Mouse (Mus musculus) midbrain, embryonic 11.5 days (tissue): ENCODE results near the gene March6. TPM values are rescaled to one million over a fixed set of nuclear protein-coding genes. Genes with fewer than 3 reads are reported as not detected.

ENCODE experiments used
- ATAC-seq: fragments of 200-750 bp; cut with Nextera tagmentation; 2 replicates; pipeline ENCODE4 v1.8.0; 2017; ENCODE audit warnings: moderate TSS enrichment, moderate library complexity; ENCODE audit not compliant: low FRiP score
- DNase-seq: peaks from one replicate; pipeline ENCODE4 v3.0.0; 2015; ENCODE audit warnings: low spot score; ENCODE audit errors: missing footprints
- H3K27ac ChIP-seq: fragments of 300-500 bp; sonication (generic); 2 replicates; pipeline ENCODE4 v1.5.1; 2014; ENCODE audit warnings: low read depth, low read length
- H3K27me3 ChIP-seq: fragments of 300-500 bp; sonication (generic); 2 replicates; pipeline ENCODE4 v1.6.1; 2014; ENCODE audit warnings: mild to moderate bottlenecking, low read length, moderate library complexity, mixed read lengths; ENCODE audit not compliant: control insufficient read depth, insufficient read depth
- H3K36me3 ChIP-seq: fragments of 300-500 bp; sonication (generic); 2 replicates; pipeline ENCODE4 v1.6.1; 2014; ENCODE audit warnings: mild to moderate bottlenecking, low read length, moderate library complexity, mixed read lengths; ENCODE audit not compliant: control insufficient read depth, insufficient read depth
- H3K4me1 ChIP-seq: fragments of 300-500 bp; sonication (generic); 2 replicates; pipeline ENCODE4 v1.6.1; 2014; ENCODE audit warnings: low read length; ENCODE audit not compliant: control insufficient read depth, insufficient read depth
- H3K4me2 ChIP-seq: fragments of 300-500 bp; sonication (generic); 2 replicates; pipeline ENCODE4 v1.6.1; 2014; ENCODE audit warnings: mild to moderate bottlenecking, moderate library complexity
- H3K4me3 ChIP-seq: fragments of 300-500 bp; sonication (generic); 2 replicates; pipeline ENCODE4 v1.5.1; 2014; ENCODE audit warnings: low read depth, low read length
- H3K9ac ChIP-seq: fragments of 300-500 bp; sonication (generic); 2 replicates; pipeline ENCODE4 v1.6.1; 2014; ENCODE audit warnings: low read length
- H3K9me3 ChIP-seq: fragments of 300-500 bp; sonication (generic); 2 replicates; pipeline ENCODE4 v1.6.1; 2016; ENCODE audit warnings: low read length; ENCODE audit not compliant: control insufficient read depth
- WGBS: fragments of 180-500 bp; shearing (Covaris S2); extraction: QIAGEN DNeasy Blood & Tissue Kit; methylation state at CpG from one replicate; pipeline ENCODE4 v1.1.7; 2014; 5-methylcytosine and 5-hydroxymethylcytosine counted together
- polyA plus RNA-seq: library from polyadenylated mRNA; unstranded; fragments of >200 nt; fragmentation: Nextera tagmentation; extraction: Ambion mirVana; gene quantifications from 2 replicates; pipeline ENCODE4 v1.2.1, GENCODE M21; 2014

Gene March6
- polyA plus RNA-seq, 1 experiment from 2014 or later, result 53.9 TPM

GRCm38 (mm10) chr15:31505082-31505481 lies 25.8 kb downstream of the March6 start:
- no peaks in the 10 kb centered on the region for H3K4me1 ChIP-seq
- ATAC-seq (no peak), DNase-seq (no peak)
- H3K9ac ChIP-seq, result no peak overlapping the region
- no peaks in the 10 kb centered on the region for H3K27me3 ChIP-seq
- H3K9me3 ChIP-seq, result no peaks in the 10 kb centered on the region
- H3K27ac ChIP-seq, result no peak overlapping the region
- no peak overlapping the region for H3K4me2 ChIP-seq
- 0 out of 2 replicates have a peak, but pooled peaks cover 7% of the 10 kb centered on the region for H3K36me3 ChIP-seq
- WGBS, result 95% methylated on average over 2 of the region's 2 CpGs
- no peak overlapping the region for H3K4me3 ChIP-seq

GRCm38 (mm10) chr15:31503447-31503846 lies 27.4 kb downstream of the March6 start:
- no peak overlapping the region for H3K27ac ChIP-seq
- H3K9ac ChIP-seq, result no peak overlapping the region
- no peak overlapping the region for H3K4me3 ChIP-seq
- no peak overlapping the region for H3K4me2 ChIP-seq
- H3K36me3 ChIP-seq, result peaks cover 11% of the 10 kb centered on the region; the same call in 1 of the 2 replicates
- WGBS, result 82% methylated on average over 3 of the region's 3 CpGs
- ATAC-seq (no peak), DNase-seq (no peak)
- H3K9me3 ChIP-seq, result no peaks in the 10 kb centered on the region
- H3K27me3 ChIP-seq, result no peaks in the 10 kb centered on the region
- no peaks in the 10 kb centered on the region for H3K4me1 ChIP-seq

- no peak overlapping the region for H3K4me3 ChIP-seq
- H3K36me3 ChIP-seq, result peaks cover 11% of the 10 kb centered on the region; the same call in 1 of the 2 replicates
- no peaks in the 10 kb centered on the region for H3K4me1 ChIP-seq
- ATAC-seq, result no peak
- H3K9me3 ChIP-seq, result no peaks in the 10 kb centered on the region
- no peak overlapping the region for H3K4me2 ChIP-seq
- H3K9ac ChIP-seq, result no peak overlapping the region
- no peak for DNase-seq
- no peak overlapping the region for H3K27ac ChIP-seq
- H3K27me3 ChIP-seq, result no peaks in the 10 kb centered on the region
- WGBS, result 89% methylated on average over 4 of the region's 4 CpGs
Observed at GRCm38 (mm10) chr15:31502996-31503395, 27.9 kb downstream of the March6 start.

GRCm38 (mm10) chr15:31502313-31502712 lies 28.5 kb downstream of the March6 start:
- peaks cover 13% of the 10 kb centered on the region; the same call in 1 of the 2 replicates for H3K36me3 ChIP-seq

GRCm38 (mm10) chr15:31494803-31495202 lies 36.0 kb downstream of the March6 start:
- Histone ChIP-seq H3K36me3 (peaks cover 22% of the 10 kb centered on the region; the same call in 1 of the 2 replicates), H3K27ac (no peak overlapping the region)
- no peak for ATAC-seq

More at GRCm38 (mm10) chr15:31502313-31502712, 28.5 kb downstream of the March6 start:
- H3K27me3 ChIP-seq, result no peaks in the 10 kb centered on the region
- WGBS, result 91% methylated on average over 1 of the region's 1 CpGs
- no peaks in the 10 kb centered on the region for H3K4me1 ChIP-seq
- H3K9me3 ChIP-seq, result no peaks in the 10 kb centered on the region
- no peak overlapping the region for H3K4me2 ChIP-seq
- DNase-seq (no peak), ATAC-seq (no peak)
- H3K4me3 ChIP-seq, result no peak overlapping the region
- H3K9ac ChIP-seq, result no peak overlapping the region
- H3K27ac ChIP-seq, result no peak overlapping the region

GRCm38 (mm10) chr15:31494310-31494709 lies 36.5 kb downstream of the March6 start:
- no peaks in the 10 kb centered on the region for H3K27me3 ChIP-seq
- peaks cover 19% of the 10 kb centered on the region; the same call in 1 of the 2 replicates for H3K36me3 ChIP-seq
- no peaks in the 10 kb centered on the region for H3K9me3 ChIP-seq
- no peak overlapping the region for H3K4me3 ChIP-seq
- no peak overlapping the region for H3K4me2 ChIP-seq
- no peaks in the 10 kb centered on the region for H3K4me1 ChIP-seq
- H3K9ac ChIP-seq, result no peak overlapping the region
- WGBS, result 71% methylated on average over 3 of the region's 3 CpGs
- ATAC-seq, result no peak
- DNase-seq, result no peak
- H3K27ac ChIP-seq, result no peak overlapping the region

More at GRCm38 (mm10) chr15:31494803-31495202, 36.0 kb downstream of the March6 start:
- no peak overlapping the region for H3K4me2 ChIP-seq
- WGBS, result 89% methylated on average over 9 of the region's 9 CpGs
- no peaks in the 10 kb centered on the region for H3K27me3 ChIP-seq
- DNase-seq, result no peak
- no peak overlapping the region for H3K9ac ChIP-seq
- no peak overlapping the region for H3K4me3 ChIP-seq
- no peaks in the 10 kb centered on the region for H3K9me3 ChIP-seq
- H3K4me1 ChIP-seq, result no peaks in the 10 kb centered on the region

- Histone ChIP-seq H3K36me3 (peaks cover 5% of the 10 kb centered on the region; the same call in 1 of the 2 replicates), H3K4me3 (no peak overlapping the region), H3K27me3 (no peaks in the 10 kb centered on the region), H3K4me1 (peaks cover 7% of the 10 kb centered on the region; the same call in 1 of the 2 replicates), H3K27ac (peak overlapping the region; percentile 59), H3K4me2 (no peak overlapping the region), H3K9me3 (no peaks in the 10 kb centered on the region), H3K9ac (no peak overlapping the region)
- WGBS, result 15% methylated on average over 2 of the region's 2 CpGs
- peak; percentile 87 for DNase-seq
- ATAC-seq, result peak; percentile 93
Observed at GRCm38 (mm10) chr15:31487407-31487806, 43.4 kb downstream of the March6 start.

GRCm38 (mm10) chr15:31476678-31477077 lies 54.2 kb downstream of the March6 start:
- no peak overlapping the region for H3K4me3 ChIP-seq
- no peaks in the 10 kb centered on the region for H3K9me3 ChIP-seq
- H3K36me3 ChIP-seq, result peaks cover 6% of the 10 kb centered on the region
- no peaks in the 10 kb centered on the region for H3K4me1 ChIP-seq
- no peak for ATAC-seq
- no peak for DNase-seq
- no peak overlapping the region for H3K9ac ChIP-seq
- no peak overlapping the region for H3K27ac ChIP-seq
- H3K27me3 ChIP-seq, result no peaks in the 10 kb centered on the region
- no peak overlapping the region for H3K4me2 ChIP-seq
- WGBS, result 100% methylated on average over 1 of the region's 1 CpGs

GRCm38 (mm10) chr15:31472645-31473574 lies 57.9 kb downstream of the March6 start:
- Histone ChIP-seq H3K9ac (no peak overlapping the region), H3K27me3 (no peaks in the 10 kb centered on the region), H3K27ac (no peak overlapping the region), H3K4me1 (no peaks in the 10 kb centered on the region), H3K9me3 (no peaks in the 10 kb centered on the region), H3K4me3 (no peak overlapping the region), H3K36me3 (peaks cover 4% of the 10 kb centered on the region; the same call in 1 of the 2 replicates), H3K4me2 (no peak overlapping the region)
- ATAC-seq (no peak), DNase-seq (no peak)
- 76% methylated on average over 4 of the region's 4 CpGs for WGBS
